Mouse (Mus musculus) kidney, postnatal 10 days (tissue): ENCODE measurements around the gene Yars.

Experiments used
- DNase-seq: peaks from one replicate; pipeline ENCODE4 v3.0.0; 2021; ENCODE audit warnings: mixed read lengths

Gene Yars

GRCm38 (mm10) chr4:129190538-129190937 lies 978 bp downstream of the Yars start:
- peak; percentile 35 for DNase-seq

- no peak for DNase-seq
Observed at GRCm38 (mm10) chr4:129191691-129192090, 2.1 kb downstream of the Yars start.

- no peak for DNase-seq
Observed at GRCm38 (mm10) chr4:129194280-129194679, 4.7 kb downstream of the Yars start.

- no peak for DNase-seq
Observed at GRCm38 (mm10) chr4:129197514-129197913, 8.0 kb downstream of the Yars start.

GRCm38 (mm10) chr4:129204655-129205054 lies 15.1 kb downstream of the Yars start:
- no peak for DNase-seq

- no peak for DNase-seq
Observed at GRCm38 (mm10) chr4:129206792-129207191, 17.2 kb downstream of the Yars start.

DNA sequence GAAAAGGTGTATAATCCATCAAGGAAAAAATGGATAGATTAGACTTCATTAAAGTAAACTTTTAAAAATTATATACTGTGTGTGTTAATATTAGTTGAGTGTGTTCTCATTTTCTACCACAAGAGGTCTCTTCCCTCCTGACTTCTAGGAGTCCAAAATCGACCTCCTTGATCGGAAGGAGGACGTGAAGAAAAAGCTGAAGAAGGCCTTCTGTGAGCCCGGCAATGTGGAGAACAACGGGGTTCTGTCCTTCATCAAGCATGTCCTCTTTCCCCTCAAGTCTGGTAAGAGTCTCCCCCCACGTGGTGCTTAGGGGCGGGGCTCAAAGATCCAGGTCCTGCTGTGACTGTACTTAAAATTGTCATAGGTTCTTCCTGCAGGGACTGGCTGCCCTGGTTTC lies 19.9 kb downstream of the Yars start:
- no peak for DNase-seq

- peak; percentile 65 for DNase-seq
Observed at GRCm38 (mm10) chr4:129211461-129211860, 21.9 kb downstream of the Yars start.

DNA sequence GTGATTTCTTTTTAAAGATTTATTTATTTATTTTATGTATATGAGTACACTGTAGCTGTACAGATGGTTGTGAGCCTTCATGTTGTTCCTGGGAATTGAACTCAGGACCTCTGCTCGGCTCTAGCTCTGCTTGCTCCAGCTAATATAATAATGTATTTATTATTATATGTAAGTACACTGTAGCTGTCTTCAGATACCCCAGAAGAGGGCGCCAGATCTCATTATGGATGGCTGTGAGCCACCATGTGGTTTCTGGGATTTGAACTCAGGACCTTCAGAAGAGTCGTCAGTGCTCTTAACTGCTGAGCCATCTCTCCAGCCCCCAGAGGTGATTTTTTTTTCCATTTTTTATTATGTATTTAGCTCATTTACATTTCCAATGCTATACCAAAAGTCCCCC lies 22.9 kb downstream of the Yars start:
- peak; percentile 60 for DNase-seq

- DNase-seq: no peak
Observed at GRCm38 (mm10) chr4:129218569-129219175, 29.1 kb downstream of the Yars start.

- no peak for DNase-seq
Observed at GRCm38 (mm10) chr4:129219198-129219597, 29.6 kb downstream of the Yars start.

GRCm38 (mm10) chr4:129220376-129221089 lies 31.0 kb downstream of the Yars start:
- no peak for DNase-seq

GRCm38 (mm10) chr4:129221097-129222010 lies 31.8 kb downstream of the Yars start:
- no peak for DNase-seq

GRCm38 (mm10) chr4:129222019-129222925 lies 32.7 kb downstream of the Yars start:
- no peak for DNase-seq

- no peak for DNase-seq
Observed at GRCm38 (mm10) chr4:129223421-129224281, 34.1 kb downstream of the Yars start.

DNA sequence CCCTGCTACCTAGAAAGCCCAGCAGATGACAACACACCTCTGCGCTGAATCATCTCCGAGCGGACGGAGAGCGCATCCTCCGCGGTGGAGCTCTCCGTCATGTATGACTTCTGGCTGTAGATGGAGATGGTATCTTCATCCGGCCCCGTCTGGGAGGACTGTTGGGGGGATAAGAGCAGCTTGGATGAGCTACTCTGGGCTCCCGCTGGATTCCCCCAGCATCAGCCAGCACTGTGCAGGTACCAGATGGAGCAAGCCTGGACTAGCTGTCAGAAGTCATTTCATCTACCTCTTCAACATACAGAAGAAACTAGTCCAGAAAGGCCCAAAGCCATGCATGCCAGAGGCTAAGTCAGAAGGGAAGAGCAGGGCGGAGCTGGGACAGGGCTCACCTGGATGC lies 35.8 kb downstream of the Yars start:
- DNase-seq: no peak

DNA sequence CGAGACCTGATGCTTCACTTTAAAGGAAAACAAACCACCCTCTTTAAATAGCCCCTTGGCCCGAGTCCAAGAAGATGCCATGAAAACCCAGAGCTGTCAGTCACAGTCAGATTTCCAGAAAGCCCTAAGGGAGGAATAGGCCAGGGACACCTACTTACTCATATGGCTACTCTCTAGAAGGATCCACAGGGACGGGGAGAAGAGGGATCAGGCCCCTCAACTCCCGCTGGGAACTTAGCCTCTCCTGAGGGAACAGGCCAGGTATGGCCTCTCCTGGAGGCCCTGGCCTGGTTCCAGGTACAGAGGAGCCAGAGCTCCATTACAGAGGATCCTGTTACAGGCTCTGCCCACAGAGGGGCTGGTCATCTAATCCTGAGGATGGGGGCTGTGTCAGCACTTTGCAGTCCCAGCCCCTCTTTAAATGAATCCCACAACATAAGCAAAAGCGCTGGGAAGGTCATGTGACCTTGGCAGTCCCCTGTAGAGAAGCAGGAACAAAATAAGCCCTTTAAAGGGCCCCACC lies 36.9 kb downstream of the Yars start:
- peak; percentile 73 for DNase-seq

GRCm38 (mm10) chr4:129227170-129227984 lies 37.8 kb downstream of the Yars start:
- peak; percentile 64 for DNase-seq

DNA sequence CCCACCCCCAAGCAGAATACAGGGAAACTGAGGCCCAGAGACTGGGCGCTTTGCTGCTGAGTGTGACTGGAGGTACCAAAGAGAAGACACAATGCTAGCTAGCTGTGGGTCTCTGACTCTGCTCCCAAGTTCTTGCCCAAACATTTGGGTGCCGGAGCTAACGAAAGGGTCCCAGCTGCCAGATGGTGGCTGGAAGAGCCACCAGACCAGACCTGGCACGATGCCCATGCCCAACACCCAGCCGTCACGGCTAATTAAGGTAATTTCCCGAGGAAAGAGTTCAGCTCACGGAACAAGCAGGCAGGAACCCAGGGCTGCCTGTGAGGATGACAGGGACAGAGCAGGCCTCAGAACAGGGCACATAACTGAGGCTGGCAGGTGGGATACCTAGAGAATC lies 38.4 kb downstream of the Yars start:
- peak; percentile 63 for DNase-seq

DNA sequence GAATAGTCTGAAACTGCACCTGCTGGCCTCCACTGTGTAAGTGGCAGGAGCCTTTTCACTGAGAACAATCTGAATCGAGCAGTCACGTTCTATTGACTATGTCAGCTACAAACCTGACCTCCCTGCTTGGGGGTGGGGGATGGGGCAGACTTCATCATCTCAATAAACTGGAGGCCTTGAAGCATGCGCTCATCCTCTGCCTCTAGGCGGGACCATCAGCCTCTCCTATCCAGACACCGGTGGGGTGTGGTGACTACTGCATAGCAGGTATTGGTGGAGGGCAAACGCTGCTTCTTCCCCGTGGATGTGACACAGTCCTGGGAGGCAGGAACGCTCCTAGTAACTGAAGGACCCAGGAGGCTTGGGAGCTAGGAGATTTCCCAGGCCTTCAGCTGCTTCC lies 41.4 kb downstream of the Yars start:
- DNase-seq: no peak
